Mouse (Mus musculus): ENCODE measurements around the gene Ccr4.

- TF ChIP-seq POLR2A (IDR thresholded peaks at IDR 0.05; ENCODE audit: insufficient read length, low read depth) (no peak), E2F4 (IDR thresholded peaks at IDR 0.05; ENCODE audit: insufficient read depth) (no peak)
These were observed 26.6 kb upstream of the Ccr4 start for GRCm38 (mm10) chr9:114531276-114531675.
